Mouse (Mus musculus) gastrocnemius, adult 8-10 months (tissue): ENCODE results near the gene Olfr645. TPM values are rescaled to one million over a fixed set of nuclear protein-coding genes. Genes with fewer than 3 reads are reported as not detected.

Experiments
- DNase-seq, 2 experiments: peaks; one replicate each; pipeline ENCODE4 v3.0.0; 2022; ENCODE audit warnings: low spot score in 2 of 2
- total RNA-seq, 4 experiments: library from RNA; stranded (reverse); gene quantifications; 2 replicates each; pipeline ENCODE4 v1.2.4; 2022

Olfr645 gene
- total RNA-seq = not detected

DNA sequence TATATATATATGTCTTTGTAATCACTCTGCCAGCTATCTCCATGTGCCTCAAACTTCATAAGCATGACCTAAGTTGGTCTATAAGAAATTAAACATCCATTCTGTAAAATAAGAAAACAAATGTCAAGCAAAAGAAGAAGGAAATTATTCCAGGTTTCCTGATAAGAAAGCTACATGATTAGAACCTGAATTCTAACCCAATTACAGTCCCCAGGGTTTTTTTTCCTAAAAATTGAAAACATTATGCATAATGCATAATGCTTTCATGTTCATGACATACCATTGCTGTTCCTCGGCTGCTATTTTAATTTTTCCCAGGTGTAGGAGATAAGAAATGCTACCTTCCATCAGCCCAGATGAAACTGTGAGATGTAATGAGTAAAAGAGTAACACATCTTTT is at the start of gene Olfr645:
Gene Olfr645, minus strand, starts transcription at position 101 of the 400 bp plus-strand sequence.
- no peak for DNase-seq

DNA sequence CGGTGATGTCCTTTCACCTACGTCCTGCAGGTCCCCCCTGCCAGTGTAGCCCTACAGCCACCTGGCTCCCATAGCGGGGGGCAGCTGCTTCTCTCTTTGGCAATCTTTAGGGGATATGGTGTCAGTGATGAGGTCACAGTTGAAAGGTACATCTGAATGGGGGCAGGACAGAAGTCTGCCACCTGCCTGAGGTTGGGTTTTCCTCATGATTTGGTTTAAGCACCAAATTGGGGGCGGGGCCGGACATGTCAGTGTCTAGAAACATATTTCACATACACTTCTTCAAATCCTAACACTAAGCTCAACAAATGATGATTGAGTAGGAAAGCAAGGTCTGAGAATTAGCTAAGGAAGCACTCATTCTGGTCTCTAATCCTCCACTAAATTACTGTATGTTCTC is 44.5 kb upstream of the Olfr645 start, which contains the start of gene Ubqln5:
Gene Ubqln5, minus strand, starts transcription at position 101 of the 400 bp plus-strand sequence.
- DNase-seq = no peak

DNA sequence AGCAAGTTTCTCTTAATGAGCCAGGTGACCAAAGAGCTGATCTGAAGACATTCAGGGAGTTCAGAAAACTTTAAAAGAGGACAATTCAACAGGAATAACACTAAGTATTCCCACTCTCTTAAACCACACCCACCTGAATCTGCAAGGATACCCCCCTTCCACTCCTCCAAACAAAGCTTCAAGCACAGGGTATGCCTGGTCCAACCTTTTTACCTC is 19.4 kb upstream of the Olfr645 start, which contains the start of gene Olfr646:
Gene Olfr646, plus strand, starts transcription at position 117 of the 216 bp plus-strand sequence.
- no peak for DNase-seq

DNA sequence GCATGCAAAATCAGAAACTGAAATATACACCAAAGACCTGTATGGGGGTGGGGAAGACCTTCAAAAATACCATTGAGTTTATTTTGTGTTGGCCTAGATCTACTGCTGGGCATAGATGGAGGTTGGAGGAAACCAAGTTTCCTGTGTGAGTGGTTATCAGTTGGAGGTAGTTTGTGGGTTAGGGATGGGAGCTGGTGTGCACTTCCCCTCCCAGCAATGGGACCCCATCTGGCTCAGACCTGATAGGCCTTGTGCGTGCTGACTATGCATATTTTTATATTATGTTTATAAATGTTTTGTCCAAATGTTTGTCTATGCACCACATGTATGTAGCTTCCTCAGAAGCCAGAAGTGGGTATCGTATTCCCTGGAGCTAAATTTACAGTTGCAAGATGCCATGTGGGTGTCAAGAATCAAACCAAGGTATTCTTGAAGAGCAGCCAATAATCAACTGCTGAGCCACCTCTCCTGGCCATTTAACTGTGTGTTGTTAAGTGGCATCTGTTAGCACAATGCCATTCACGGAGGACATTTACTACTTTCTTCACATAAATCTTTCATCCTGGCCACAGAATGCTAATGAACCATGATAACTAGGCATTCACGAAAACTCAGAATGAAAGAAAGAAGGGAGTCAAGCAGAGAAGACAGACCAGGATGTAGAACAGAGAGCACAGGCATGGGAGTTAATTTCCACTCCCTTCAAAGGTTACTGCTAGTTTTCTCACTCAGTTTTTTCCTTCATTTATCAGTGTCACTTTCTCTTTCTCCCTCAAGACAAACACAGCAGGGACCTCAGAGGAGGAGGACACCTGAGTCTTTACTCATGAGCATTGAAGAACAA is 18.9 kb upstream of the Olfr645 start:
- DNase-seq = no peak

DNA sequence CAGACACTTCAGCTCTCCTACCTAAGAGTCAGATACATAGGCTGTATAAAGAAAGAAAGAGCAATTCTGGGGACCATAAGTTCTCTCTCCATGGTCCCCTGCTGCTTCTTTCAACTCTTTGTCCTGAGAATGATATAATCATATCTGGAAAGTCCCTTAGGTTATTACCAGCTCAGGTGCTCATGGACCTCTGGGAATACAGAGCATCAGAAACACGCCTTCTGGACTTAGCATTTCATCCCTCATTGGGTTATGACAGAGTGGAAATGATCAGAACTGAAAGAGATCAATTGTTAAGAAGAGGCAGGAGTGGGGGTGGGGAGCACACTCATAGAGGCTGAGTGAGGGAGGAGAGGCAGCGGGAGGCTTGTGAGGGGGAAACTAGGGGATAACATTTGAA is 13.5 kb downstream of the Olfr645 start, which contains the start of gene Olfr644:
Gene Olfr644, minus strand, starts transcription at position 101 of the 400 bp plus-strand sequence.
- no peak for DNase-seq

DNA sequence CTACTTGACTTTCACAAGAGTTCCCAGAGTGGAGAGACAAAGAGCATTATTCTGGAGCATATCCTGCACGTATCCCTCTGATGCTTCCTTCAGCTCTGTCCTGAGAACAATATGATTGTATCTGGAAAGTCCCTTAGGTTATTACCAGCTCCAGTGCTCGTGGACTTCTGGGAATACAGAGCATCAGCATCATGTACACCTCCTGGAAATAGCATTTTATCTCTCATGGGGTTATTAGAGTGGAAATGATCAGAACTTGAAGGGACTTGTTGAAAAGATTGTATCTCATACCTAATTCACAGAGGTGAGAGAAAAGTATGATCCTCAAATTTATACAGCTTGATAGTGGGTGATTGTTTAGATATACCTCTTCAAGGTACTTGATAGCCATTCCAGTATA is 23.9 kb downstream of the Olfr645 start, which contains the start of gene 4930516K23Rik:
Gene 4930516K23Rik, minus strand, starts transcription at position 101 of the 400 bp plus-strand sequence.
- no peak for DNase-seq

DNA sequence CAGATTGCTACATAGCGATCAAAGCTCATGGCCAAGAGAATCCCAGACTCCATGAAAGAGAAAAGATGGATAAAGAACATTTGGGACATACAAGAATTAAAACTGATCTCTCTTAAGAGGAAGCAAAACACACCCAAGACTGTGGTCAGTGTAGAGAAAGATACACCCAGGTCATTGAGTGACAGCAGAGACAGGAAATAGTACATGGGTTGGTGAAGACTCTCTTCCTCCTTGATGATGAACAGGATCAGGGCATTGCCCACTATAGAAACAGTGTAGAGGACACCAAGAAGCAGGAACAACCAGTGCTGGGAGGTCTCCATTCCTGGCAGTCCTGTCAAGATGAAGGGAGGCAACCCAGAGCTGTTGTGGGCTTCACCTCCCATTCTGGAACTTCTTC is 26.1 kb downstream of the Olfr645 start:
- no peak for DNase-seq

DNA sequence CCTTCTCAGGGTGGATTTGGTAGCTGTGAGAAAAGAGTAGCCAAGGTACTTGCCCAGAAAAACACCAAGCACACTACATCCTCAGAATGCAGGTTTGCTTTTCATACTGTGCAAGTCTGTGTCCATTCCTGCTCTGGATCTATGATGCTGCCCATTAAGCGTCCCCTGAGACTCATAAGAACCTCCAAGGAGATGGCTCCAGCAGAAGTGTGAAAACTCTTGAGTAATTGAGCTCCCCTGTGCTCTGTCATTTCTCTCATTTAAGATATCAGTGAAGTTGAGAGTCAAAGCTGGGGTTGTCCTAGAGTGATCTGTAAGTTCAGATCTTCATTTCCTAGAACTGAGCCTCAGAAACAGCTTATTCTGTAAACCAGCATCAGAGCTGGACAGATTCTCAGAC is 32.7 kb downstream of the Olfr645 start, which contains the start of gene Olfr642:
Gene Olfr642, minus strand, starts transcription at position 101 of the 400 bp plus-strand sequence.
- DNase-seq = no peak

DNA sequence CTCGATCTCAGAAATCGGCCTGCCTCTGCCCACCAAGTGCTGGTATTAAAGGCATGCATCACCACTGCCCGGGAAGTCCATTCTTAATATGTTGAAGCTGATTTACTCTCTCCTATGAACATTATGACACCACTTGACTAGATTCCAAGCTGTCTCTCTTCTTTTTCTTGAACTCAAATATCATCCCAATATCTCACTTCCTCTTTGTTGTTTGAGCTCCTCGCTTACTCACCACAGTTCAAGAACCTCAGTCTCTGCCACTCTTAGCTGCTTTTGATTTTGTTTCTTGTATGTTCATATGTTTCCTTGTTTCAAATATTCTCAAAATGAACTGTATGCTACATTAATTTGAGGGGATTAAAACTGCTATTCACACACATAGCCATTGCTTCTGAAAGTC is 34.5 kb downstream of the Olfr645 start:
- DNase-seq = no peak

DNA sequence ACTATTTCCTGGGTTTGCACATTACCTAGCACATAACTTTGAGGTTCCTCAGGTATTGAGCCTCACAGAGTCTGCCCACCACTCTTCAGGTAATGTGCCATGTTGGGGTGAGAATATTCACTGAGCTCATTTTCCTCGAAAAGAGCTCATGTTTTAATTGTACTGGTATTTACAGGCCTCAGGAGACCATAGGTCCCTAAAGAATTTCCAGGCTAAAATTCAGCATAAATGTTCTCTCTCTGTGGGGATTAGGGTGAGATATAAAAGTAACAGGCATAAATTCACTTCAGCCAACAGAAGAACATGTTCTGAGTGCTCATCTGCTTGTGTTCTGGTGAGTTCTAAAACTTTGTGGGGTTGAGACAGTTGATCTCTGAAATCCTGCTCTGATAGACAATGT is 50.1 kb downstream of the Olfr645 start, which contains the start of gene Olfr641:
Gene Olfr641, plus strand, starts transcription at position 301 of the 400 bp plus-strand sequence.
- DNase-seq = no peak

Other genes with a start within 250 kb of the Olfr645 start
- not detected for gene Hbb-bh2, start 244.9 kb downstream of the Olfr645 start, total RNA-seq
- gene Hbb-bh1, start 242.3 kb downstream of the Olfr645 start, total RNA-seq = not detected
- gene Hbb-y, start 232.2 kb downstream of the Olfr645 start, total RNA-seq = not detected
- gene Olfr66, start 199.2 kb downstream of the Olfr645 start, total RNA-seq = not detected
- not detected for gene Olfr64, start 191.0 kb downstream of the Olfr645 start, total RNA-seq
- not detected for gene Olfr65, start 182.0 kb downstream of the Olfr645 start, total RNA-seq
- not detected for gene Olfr631, start 156.6 kb downstream of the Olfr645 start, total RNA-seq
- not detected for gene Olfr632, start 151.1 kb downstream of the Olfr645 start, total RNA-seq
- not detected for gene Olfr633, start 141.0 kb downstream of the Olfr645 start, total RNA-seq
- not detected for gene Olfr635, start 114.3 kb downstream of the Olfr645 start, total RNA-seq
- gene Olfr638, start 86.7 kb downstream of the Olfr645 start, total RNA-seq = not detected
- not detected for gene Olfr639, start 68.2 kb downstream of the Olfr645 start, total RNA-seq
- gene Olfr640, start 59.9 kb downstream of the Olfr645 start, total RNA-seq = not detected
- not detected for gene Olfr641, start 50.0 kb downstream of the Olfr645 start, total RNA-seq
- not detected for gene Olfr642, start 32.8 kb downstream of the Olfr645 start, total RNA-seq
- gene 4930516K23Rik, start 24.0 kb downstream of the Olfr645 start, total RNA-seq = not detected
- not detected for gene Olfr644, start 13.6 kb downstream of the Olfr645 start, total RNA-seq
- not detected for gene Olfr646, start 19.4 kb upstream of the Olfr645 start, total RNA-seq
- gene Ubqln5, start 44.4 kb upstream of the Olfr645 start, total RNA-seq = not detected
- gene Olfr643, start 51.9 kb upstream of the Olfr645 start, total RNA-seq = not detected
- gene Ubqln3, start 57.8 kb upstream of the Olfr645 start, total RNA-seq = not detected
- gene Ubqlnl, start 65.1 kb upstream of the Olfr645 start, total RNA-seq = not detected
- gene Olfm5, start 79.4 kb upstream of the Olfr645 start, total RNA-seq = not detected
- gene Olfr648, start 97.9 kb upstream of the Olfr645 start, total RNA-seq = not detected
- not detected for gene Olfr649, start 110.5 kb upstream of the Olfr645 start, total RNA-seq
- gene Trim6, start 133.3 kb upstream of the Olfr645 start, total RNA-seq = under 1 TPM; 0.19 to 0.99 (median 0.20) TPM
- gene Trim34a, start 159.0 kb upstream of the Olfr645 start, total RNA-seq = 1 to 10 TPM in 1 of 4 experiments, under 1 TPM in 3; 0.87 to 1.6 (median 0.95) TPM
- gene Trim5, start 202.6 kb upstream of the Olfr645 start, total RNA-seq = under 1 TPM; 0.56 to 0.70 (median 0.66) TPM
- 1 to 10 TPM; 2.1 to 2.6 (median 2.3) TPM for gene Trim12a, start 230.0 kb upstream of the Olfr645 start, total RNA-seq
- not detected for gene Trim34b, start 244.0 kb upstream of the Olfr645 start, total RNA-seq